Mouse (Mus musculus) skeletal muscle tissue, adult 2 months (tissue): ENCODE data around the gene Ipo11.

Source experiments
- DNase-seq: peaks from one replicate; pipeline ENCODE4 v3.0.0-alpha.2; 2012; ENCODE audit warnings: low read depth, low spot score

Gene Ipo11

DNA sequence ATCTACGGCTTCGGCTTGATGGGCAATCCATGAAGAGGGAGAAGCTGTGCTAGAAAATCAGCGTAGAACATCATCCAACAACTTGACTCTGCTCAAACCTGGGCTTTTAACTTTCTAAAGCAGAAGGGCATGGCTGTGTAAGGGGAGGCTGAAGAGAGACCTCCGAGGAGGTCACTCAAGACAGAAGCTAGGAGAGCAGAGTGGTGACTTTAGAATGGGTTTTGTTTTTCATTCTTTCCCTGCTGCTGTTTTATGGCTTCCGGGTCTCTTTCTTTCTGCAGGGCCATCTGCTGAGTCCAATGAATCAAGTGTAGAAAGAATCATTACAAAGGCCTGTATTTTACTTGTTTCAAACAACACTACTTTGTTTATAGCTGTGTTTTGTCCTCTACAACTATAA is 119.7 kb downstream of the Ipo11 start:
- DNase-seq, result no peak

DNA sequence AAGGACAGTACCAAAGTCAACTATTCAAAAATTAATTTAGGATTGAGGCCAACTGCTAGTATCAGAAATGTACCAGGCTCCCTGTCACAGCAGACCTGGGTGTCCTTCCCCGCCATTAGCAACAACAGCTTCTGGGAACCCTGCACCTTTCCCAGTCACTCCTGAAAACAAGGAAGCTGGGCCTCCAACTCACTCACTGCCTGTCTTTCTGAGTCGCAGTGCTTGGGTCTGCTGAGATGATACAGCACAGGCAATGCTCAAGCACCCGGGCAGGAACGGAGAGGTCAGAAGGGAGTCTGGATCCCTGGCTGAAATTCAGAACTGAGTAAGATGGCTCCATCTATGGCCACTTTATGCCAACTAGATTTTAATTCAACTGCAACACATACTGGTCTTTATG is 123.2 kb downstream of the Ipo11 start:
- no peak for DNase-seq

DNA sequence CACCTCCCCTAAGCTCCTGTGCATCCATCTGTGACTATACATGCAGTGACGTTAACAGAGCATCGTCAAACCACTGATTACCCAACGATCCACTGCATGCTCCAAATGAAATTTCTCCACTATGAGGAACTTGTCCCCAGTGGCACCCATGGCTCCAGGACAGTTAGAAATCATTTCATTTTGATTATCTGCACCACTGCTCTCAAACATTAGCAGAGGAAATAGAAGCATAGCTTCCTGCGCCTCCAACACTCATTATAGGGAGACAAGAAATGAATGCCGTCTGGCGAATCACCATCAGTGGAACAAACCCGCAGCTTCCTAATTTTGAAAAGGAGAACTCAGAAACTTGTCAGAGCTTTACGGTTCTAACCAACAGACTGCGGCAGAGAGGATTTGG is 123.7 kb downstream of the Ipo11 start:
- DNase-seq, result no peak

- no peak for DNase-seq
These were observed 126.6 kb downstream of the Ipo11 start for GRCm38 (mm10) chr13:106810156-106810555.

DNA sequence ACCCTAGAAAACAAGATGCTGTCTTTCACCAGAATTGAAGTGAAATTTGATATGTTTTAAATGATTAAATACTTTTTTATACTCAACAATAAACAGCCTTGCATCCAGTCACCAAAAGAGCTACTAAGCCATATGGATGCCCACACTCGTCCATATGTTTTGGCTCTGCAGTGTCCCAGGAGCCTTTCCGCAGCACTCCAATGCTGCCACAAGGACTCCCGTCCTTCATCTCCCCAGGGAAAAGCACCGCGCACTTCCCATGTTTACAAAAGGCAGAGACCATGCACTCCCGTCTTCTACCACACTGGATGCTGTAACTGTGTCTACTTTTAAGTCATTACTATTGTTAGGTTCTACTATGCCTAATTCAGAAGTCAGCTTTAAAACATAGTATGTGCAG is 127.9 kb downstream of the Ipo11 start:
- no peak for DNase-seq

DNA sequence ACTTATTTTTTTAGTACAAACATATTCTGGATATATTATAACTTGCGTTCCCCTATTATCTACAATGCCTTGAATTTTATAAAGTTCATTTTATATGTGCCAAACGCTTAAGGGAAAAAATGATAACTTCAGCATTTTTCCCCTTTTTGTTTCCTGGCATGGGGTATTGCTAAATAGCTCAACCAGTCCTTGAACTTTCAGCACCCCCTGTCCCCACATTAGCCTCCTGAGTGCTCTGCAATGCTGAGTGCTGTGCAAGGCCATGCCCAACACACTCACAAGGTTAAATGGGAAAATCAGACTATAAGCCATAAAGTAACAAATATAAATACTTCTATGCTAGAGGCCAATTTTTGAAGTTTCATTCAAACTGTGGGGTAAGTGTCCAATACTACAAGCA is 128.4 kb downstream of the Ipo11 start:
- DNase-seq, result no peak

DNA sequence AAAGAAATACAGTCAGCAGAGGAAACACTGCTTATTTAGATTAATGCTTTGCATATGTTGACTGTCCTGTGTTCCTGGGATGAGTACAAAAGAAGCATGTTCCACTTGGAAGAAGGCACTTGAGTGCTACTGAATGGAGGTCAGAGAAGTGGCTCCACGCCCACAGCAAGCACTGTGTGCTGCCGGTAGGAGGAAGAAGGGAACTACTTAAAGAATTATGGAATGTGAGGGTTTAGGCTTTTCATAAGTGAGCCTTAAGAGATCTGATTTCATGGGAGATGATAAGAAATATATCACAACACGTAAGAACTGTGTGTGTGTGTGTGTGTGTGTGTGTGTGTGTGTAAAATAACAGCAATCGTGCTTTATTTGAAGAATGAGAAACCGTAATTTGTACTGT is 129.5 kb downstream of the Ipo11 start:
- no peak for DNase-seq

DNA sequence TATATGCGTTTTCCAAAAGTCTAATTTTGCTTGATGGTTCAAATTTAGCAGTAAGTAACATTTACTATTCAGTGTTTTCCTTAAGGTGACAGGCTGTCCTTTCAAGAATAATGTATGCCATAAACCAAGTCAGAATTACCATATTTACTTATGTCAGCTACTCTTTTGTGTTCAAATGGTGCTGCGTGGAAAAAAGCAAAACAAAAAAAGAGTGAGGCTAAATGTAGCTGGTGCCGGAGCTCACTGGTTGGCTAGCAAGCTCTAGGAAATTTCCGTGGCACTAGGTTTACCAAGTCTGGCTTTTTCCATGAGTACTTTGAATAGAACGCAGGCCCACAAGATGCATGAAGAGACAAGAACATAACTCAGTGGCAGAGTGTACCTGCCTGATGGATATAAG is 131.6 kb downstream of the Ipo11 start:
- no peak for DNase-seq

- no peak for DNase-seq
These were observed 138.7 kb downstream of the Ipo11 start for GRCm38 (mm10) chr13:106798026-106798425.

GRCm38 (mm10) chr13:106788817-106789216 is 147.9 kb downstream of the Ipo11 start:
- DNase-seq, result no peak

DNA sequence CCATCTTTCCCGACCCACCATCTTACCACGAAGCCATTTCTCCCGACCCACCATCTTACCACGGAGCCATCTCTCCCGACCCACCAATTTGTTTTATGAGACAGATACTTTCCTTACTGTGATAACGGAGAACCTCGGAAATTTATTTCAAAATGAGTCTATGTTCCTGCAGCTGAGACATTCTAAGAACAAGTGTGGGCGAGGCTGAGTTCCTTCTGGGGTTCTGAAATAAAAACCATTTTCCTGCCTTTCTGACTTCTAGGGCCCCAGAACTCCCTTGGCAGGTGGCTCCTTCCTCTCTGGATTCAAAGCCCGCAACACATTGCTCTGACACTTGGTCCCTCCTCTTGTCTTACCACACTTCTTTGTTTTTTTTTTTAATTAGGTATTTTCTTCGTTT is 168.0 kb downstream of the Ipo11 start:
- DNase-seq, result no peak

- no peak for DNase-seq
These were observed 174.1 kb downstream of the Ipo11 start for GRCm38 (mm10) chr13:106762611-106763010.

- no peak for DNase-seq
These were observed 175.1 kb downstream of the Ipo11 start for GRCm38 (mm10) chr13:106761661-106762060.

DNA sequence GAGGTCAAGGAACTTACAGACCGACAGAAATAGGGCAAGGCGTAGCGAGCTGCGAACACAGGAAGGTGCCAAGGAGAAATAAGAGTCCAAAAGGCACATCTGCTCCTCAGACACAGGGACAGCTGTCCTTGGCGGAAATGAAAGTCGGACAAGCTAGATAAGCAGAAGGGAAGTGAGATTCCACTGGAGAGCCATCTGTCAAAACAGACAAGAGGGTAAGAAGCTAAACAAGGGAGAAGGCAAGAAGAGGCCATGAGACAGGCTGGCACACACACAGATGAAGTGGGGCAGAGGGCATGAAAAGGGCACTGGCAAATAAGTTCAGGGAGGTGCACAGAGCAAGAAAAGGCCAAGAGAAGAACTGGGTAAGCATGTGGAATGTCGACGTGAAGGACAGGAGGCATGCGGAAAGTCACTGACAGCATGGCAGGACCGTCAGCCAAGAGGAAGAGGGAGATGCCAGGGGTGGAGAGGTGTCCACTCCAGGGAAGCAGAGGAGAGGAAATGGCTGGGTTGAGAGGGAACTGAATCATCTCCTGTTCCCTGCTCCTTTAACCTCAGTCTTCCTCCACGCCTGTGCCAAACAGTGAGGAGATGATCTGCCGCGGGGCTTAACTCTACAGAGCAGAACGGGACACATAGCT is 176.4 kb downstream of the Ipo11 start:
- peak; percentile 57 for DNase-seq

DNA sequence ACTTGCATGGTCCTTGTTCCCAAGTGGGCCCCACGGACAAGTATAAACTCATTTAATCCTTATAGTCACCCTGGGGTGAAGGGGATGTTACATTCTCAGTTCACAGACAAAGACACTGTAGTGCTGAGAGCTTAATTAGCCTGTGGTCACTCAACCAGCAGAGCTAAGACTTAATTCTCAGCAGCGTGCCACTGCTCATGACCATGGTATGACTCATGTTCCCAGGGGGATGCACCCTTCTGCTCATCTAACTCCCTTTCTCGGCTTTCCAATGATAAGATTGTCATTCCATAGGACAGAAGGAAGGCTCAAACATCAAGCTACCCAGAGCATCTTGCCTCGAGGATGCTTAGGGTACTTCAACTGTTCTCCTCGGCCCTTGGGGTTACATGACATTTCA is 180.9 kb downstream of the Ipo11 start:
- DNase-seq, result no peak

DNA sequence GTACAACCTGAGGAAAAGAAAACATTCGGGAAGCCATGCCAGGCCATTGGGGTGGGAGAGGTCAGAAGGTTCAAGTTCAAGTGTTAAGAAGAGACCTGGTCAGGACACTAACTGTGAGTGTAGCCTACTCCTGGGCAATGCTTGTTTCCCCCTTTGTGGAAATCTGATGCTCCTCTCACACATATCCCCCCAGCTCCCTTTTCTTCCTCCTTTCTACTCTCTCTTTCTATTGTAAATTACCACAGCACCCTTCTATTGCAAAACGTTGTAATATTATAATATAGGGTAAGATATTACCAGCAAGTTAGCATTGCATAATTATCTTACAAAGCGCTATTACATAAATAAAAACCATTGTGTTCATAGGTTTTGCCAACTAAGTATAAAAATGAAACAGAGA is 182.5 kb downstream of the Ipo11 start:
- no peak for DNase-seq

GRCm38 (mm10) chr13:106751951-106752350 is 184.8 kb downstream of the Ipo11 start:
- no peak for DNase-seq

- DNase-seq, result no peak
These were observed 189.9 kb downstream of the Ipo11 start for GRCm38 (mm10) chr13:106746823-106747222.

- no peak for DNase-seq
These were observed 191.6 kb downstream of the Ipo11 start for GRCm38 (mm10) chr13:106745201-106745600.
